Mouse (Mus musculus): ENCODE data around the gene Ift140. TPM values are rescaled to one million over a fixed set of nuclear protein-coding genes. Genes with fewer than 3 reads are reported as not detected.
"Not testable (repeated sequence)": the region's sequence is repeated elsewhere in the genome, so short reads cannot be mapped to it uniquely, and the experiment has no call there.

Ift140 gene
- polyA plus RNA-seq, 1 experiment, result 22.9 TPM

GRCm38 (mm10) chr17:25120406-25120805, 104.5 kb downstream of the Ift140 start, which contains the start of gene Ptx4:
TSS of gene Ptx4 (plus strand) at chr17:25120760.
- no peak for TF ChIP-seq CTCF (IDR thresholded peaks at IDR 0.05; ENCODE audit: borderline replicate concordance, extremely low read depth, insufficient read depth, insufficient read length)
- TF ChIP-seq POLR2A (IDR thresholded peaks at IDR 0.05; ENCODE audit: borderline replicate concordance, extremely low read depth, insufficient read depth, insufficient read length, poor library complexity, severe bottlenecking), result no peak
- no peak for DNase-seq (ENCODE audit: low read depth)

GRCm38 (mm10) chr17:25123979-25124378, 108.1 kb downstream of the Ift140 start:
- DNase-seq (ENCODE audit: low read depth), result no peak

GRCm38 (mm10) chr17:25125442-25126060, 109.7 kb downstream of the Ift140 start:
- not testable (repeated sequence) for DNase-seq (ENCODE audit: low read depth)

More at GRCm38 (mm10) chr17:25123979-25124378, 108.1 kb downstream of the Ift140 start:
- TF ChIP-seq POLR2A (IDR thresholded peaks at IDR 0.05; ENCODE audit: borderline replicate concordance, extremely low read depth, insufficient read depth, insufficient read length, poor library complexity, severe bottlenecking) (no peak), CTCF (IDR thresholded peaks at IDR 0.05; ENCODE audit: borderline replicate concordance, extremely low read depth, insufficient read depth, insufficient read length) (peak; percentile 32; the same call in 1 of the 2 replicates)

- TF ChIP-seq CTCF (IDR thresholded peaks at IDR 0.05; ENCODE audit: borderline replicate concordance, extremely low read depth, insufficient read depth, insufficient read length), result no peak
- TF ChIP-seq POLR2A (IDR thresholded peaks at IDR 0.05; ENCODE audit: borderline replicate concordance, extremely low read depth, insufficient read depth, insufficient read length, poor library complexity, severe bottlenecking), result no peak
- peak; percentile 48 for DNase-seq (ENCODE audit: low read depth)
These were observed 111.2 kb downstream of the Ift140 start for GRCm38 (mm10) chr17:25127079-25127478.

GRCm38 (mm10) chr17:25127681-25128080, 111.8 kb downstream of the Ift140 start:
- DNase-seq (ENCODE audit: low read depth), result no peak
- TF ChIP-seq CTCF (IDR thresholded peaks at IDR 0.05; ENCODE audit: borderline replicate concordance, extremely low read depth, insufficient read depth, insufficient read length), result no peak
- TF ChIP-seq POLR2A (IDR thresholded peaks at IDR 0.05; ENCODE audit: borderline replicate concordance, extremely low read depth, insufficient read depth, insufficient read length, poor library complexity, severe bottlenecking), result no peak

- TF ChIP-seq CTCF (IDR thresholded peaks at IDR 0.05; ENCODE audit: borderline replicate concordance, extremely low read depth, insufficient read depth, insufficient read length) (no peak), POLR2A (IDR thresholded peaks at IDR 0.05; ENCODE audit: borderline replicate concordance, extremely low read depth, insufficient read depth, insufficient read length, poor library complexity, severe bottlenecking) (no peak)
- DNase-seq (ENCODE audit: low read depth), result no peak
These were observed 114.2 kb downstream of the Ift140 start for GRCm38 (mm10) chr17:25130060-25130459.

GRCm38 (mm10) chr17:25133275-25133698, 117.4 kb downstream of the Ift140 start, which contains the start of gene Clcn7:
TSS of gene Clcn7 (plus strand) at chr17:25133391.
- DNase-seq (ENCODE audit: low read depth), result peak; percentile 97
- TF ChIP-seq POLR2A (IDR thresholded peaks at IDR 0.05; ENCODE audit: borderline replicate concordance, extremely low read depth, insufficient read depth, insufficient read length, poor library complexity, severe bottlenecking), result peak; percentile 58; the same call in 1 of the 2 replicates
- no peak for TF ChIP-seq CTCF (IDR thresholded peaks at IDR 0.05; ENCODE audit: borderline replicate concordance, extremely low read depth, insufficient read depth, insufficient read length)

- TF ChIP-seq POLR2A (IDR thresholded peaks at IDR 0.05; ENCODE audit: borderline replicate concordance, extremely low read depth, insufficient read depth, insufficient read length, poor library complexity, severe bottlenecking), result no peak
- no peak for TF ChIP-seq CTCF (IDR thresholded peaks at IDR 0.05; ENCODE audit: borderline replicate concordance, extremely low read depth, insufficient read depth, insufficient read length)
- no peak for DNase-seq (ENCODE audit: low read depth)
These were observed 119.7 kb downstream of the Ift140 start for GRCm38 (mm10) chr17:25135622-25136021.

- no peak for DNase-seq (ENCODE audit: low read depth)
- TF ChIP-seq CTCF (IDR thresholded peaks at IDR 0.05; ENCODE audit: borderline replicate concordance, extremely low read depth, insufficient read depth, insufficient read length) (no peak), POLR2A (IDR thresholded peaks at IDR 0.05; ENCODE audit: borderline replicate concordance, extremely low read depth, insufficient read depth, insufficient read length, poor library complexity, severe bottlenecking) (no peak)
These were observed 122.9 kb downstream of the Ift140 start for GRCm38 (mm10) chr17:25138803-25139202.

GRCm38 (mm10) chr17:25139960-25140359, 124.1 kb downstream of the Ift140 start:
- DNase-seq (ENCODE audit: low read depth), result peak; percentile 3
- TF ChIP-seq POLR2A (IDR thresholded peaks at IDR 0.05; ENCODE audit: borderline replicate concordance, extremely low read depth, insufficient read depth, insufficient read length, poor library complexity, severe bottlenecking) (no peak), CTCF (IDR thresholded peaks at IDR 0.05; ENCODE audit: borderline replicate concordance, extremely low read depth, insufficient read depth, insufficient read length) (peak; percentile 41; the same call in 1 of the 2 replicates)

Other genes with a start within 250 kb of the Ift140 start
- not detected in 2 replicates for gene Meiob, start 211.8 kb upstream of the Ift140 start, polyA plus RNA-seq (2012; rRNA removed)
- gene Hagh, start 175.9 kb upstream of the Ift140 start, polyA plus RNA-seq (2012; rRNA removed), result 39.7 and 46.3 TPM in 2 replicates
- gene Fahd1, start 165.7 kb upstream of the Ift140 start, polyA plus RNA-seq (2012; rRNA removed), result 13.9 and 14.8 TPM in 2 replicates
- gene Igfals, start 150.1 kb upstream of the Ift140 start, polyA plus RNA-seq (2012; rRNA removed), result 0.14 TPM in 1 of 2 replicates, not detected in the other
- 29.5 and 36.3 TPM in 2 replicates for gene Nubp2, start 129.7 kb upstream of the Ift140 start, polyA plus RNA-seq (2012; rRNA removed)
- 84.5 and 105 TPM in 2 replicates for gene Spsb3, start 129.4 kb upstream of the Ift140 start, polyA plus RNA-seq (2012; rRNA removed)
- 41.0 and 50.3 TPM in 2 replicates for gene Eme2, start 121.0 kb upstream of the Ift140 start, polyA plus RNA-seq (2012; rRNA removed)
- gene Mrps34, start 121.0 kb upstream of the Ift140 start, polyA plus RNA-seq (2012; rRNA removed), result 94.6 and 120 TPM in 2 replicates
- gene Nme3, start 119.6 kb upstream of the Ift140 start, polyA plus RNA-seq (2012; rRNA removed), result 71.5 and 91.4 TPM in 2 replicates
- gene Mapk8ip3, start 79.1 kb upstream of the Ift140 start, polyA plus RNA-seq (2012; rRNA removed), result 217 and 242 TPM in 2 replicates
- 62.9 and 65.5 TPM in 2 replicates for gene Jpt2, start 55.4 kb upstream of the Ift140 start, polyA plus RNA-seq (2012; rRNA removed)
- gene Cramp1l, start 297 bp upstream of the Ift140 start, polyA plus RNA-seq (2012; rRNA removed), result 31.4 and 31.9 TPM in 2 replicates
- 9.6 and 10.5 TPM in 2 replicates for gene Tmem204, start 67.5 kb downstream of the Ift140 start, polyA plus RNA-seq (2012; rRNA removed)
- 40.9 and 41.6 TPM in 2 replicates for gene Telo2, start 99.9 kb downstream of the Ift140 start, polyA plus RNA-seq (2012; rRNA removed)
- gene Ptx4, start 104.7 kb downstream of the Ift140 start, polyA plus RNA-seq (2012; rRNA removed), result 0.07 TPM in 1 of 2 replicates, not detected in the other
- 41.4 and 45.7 TPM in 2 replicates for gene Clcn7, start 117.3 kb downstream of the Ift140 start, polyA plus RNA-seq (2012; rRNA removed)
- gene Ccdc154, start 146.4 kb downstream of the Ift140 start, polyA plus RNA-seq (2012; rRNA removed), result not detected in 2 replicates
- not detected in 2 replicates for gene Gm38655, start 159.4 kb downstream of the Ift140 start, polyA plus RNA-seq (2012; rRNA removed)
- 22.3 and 29.5 TPM in 2 replicates for gene BC003965, start 168.5 kb downstream of the Ift140 start, polyA plus RNA-seq (2012; rRNA removed)
- 22.3 and 24.1 TPM in 2 replicates for gene Unkl, start 172.3 kb downstream of the Ift140 start, polyA plus RNA-seq (2012; rRNA removed)
- 75.1 and 108 TPM in 2 replicates for gene Gnptg, start 224.0 kb downstream of the Ift140 start, polyA plus RNA-seq (2012; rRNA removed)
- 40.8 and 54.0 TPM in 2 replicates for gene Tsr3, start 224.1 kb downstream of the Ift140 start, polyA plus RNA-seq (2012; rRNA removed)
- 15.6 and 16.6 TPM in 2 replicates for gene Baiap3, start 240.3 kb downstream of the Ift140 start, polyA plus RNA-seq (2012; rRNA removed)